Mouse (Mus musculus) heart, postnatal 0 days (tissue): ENCODE data around the gene Eva1a.

Experiments
- CTCF ChIP-seq: IDR thresholded peaks from 2 replicates; pipeline ENCODE4 v1.5.1; 2016; ENCODE audit warnings: antibody characterized with exemption, control low read depth, low read depth
- EP300 ChIP-seq: IDR thresholded peaks from 2 replicates; pipeline ENCODE4 v1.6.1; 2016; ENCODE audit warnings: antibody characterized with exemption, low read depth

- TF ChIP-seq CTCF (no peak), EP300 (no peak)
These were observed 69.6 kb downstream of the Eva1a start for GRCm38 (mm10) chr6:82110473-82110872.
